Mouse (Mus musculus): ENCODE measurements at regions not wholly inside any gene's neighbourhood (a gene's known extent, or its start where the extent isn't known, plus 50 kb on each side); places are given as distances from the start of the nearest gene placed in this dataset.
"Not testable (repeated sequence)": the region's sequence is repeated elsewhere in the genome, so short reads cannot be mapped to it uniquely, and the experiment has no call there.

- Histone ChIP-seq H3K4me1 (no peaks in the 10 kb centered on the region), H3K36me3 (no peaks in the 10 kb centered on the region), H3K9ac (no peak overlapping the region), H3K27ac (no peak overlapping the region), H3K9me3 (replicated peaks) (no peaks in the 10 kb centered on the region), H3K4me2 (no peak overlapping the region), H3K27me3 (no peaks in the 10 kb centered on the region), H3K4me3 (replicated peaks) (no peak overlapping the region)
- no peak for ATAC-seq (replicated peaks; ENCODE audit: low FRiP score)
- 78% methylated on average over 4 of the region's 4 CpGs for WGBS
Measured at GRCm38 (mm10) chr6:22716864-22717557, 158.3 kb upstream of the Ptprz1 start.

DNA sequence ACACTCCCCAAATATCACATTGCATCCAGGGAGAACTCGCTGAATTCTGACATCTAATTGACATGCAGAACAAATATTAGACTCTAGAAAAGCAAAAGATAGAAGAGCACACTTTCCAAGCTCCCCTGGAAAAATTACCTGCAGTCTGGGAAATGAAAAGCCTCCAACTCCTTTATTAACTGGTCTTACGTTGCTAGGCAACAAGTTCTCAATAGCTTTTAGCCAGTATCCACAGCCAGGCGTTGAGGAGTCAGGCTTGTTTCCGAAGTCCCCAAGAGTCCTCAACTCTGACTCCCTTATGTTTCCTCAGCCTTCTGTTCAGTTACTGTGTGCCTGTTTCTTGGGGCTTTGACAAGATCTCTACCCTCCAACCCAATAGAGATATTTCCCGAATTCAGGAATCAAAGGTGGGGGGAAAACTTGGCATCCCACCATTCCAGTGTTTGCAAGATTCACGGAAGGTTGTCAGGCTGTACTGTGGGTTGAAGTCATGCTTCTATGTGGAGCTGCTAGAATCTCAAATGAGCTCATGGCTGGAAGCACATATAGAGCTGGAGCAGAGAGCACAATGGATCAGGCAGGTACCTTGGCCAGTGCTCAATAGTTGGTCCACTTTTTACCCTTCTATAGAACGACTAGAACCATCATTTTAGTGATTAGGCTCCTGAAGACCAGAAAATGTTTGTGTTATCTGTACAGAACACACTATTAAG lies 159.0 kb upstream of the Ptprz1 start:
- 65% methylated on average over 7 of the region's 7 CpGs for WGBS
- Histone ChIP-seq H3K36me3 (no peaks in the 10 kb centered on the region), H3K4me3 (replicated peaks) (no peak overlapping the region)

GRCm38 (mm10) chr6:22698187-22698586 lies 177.1 kb upstream of the Ptprz1 start:
- Histone ChIP-seq H3K27me3 (no peaks in the 10 kb centered on the region), H3K9me3 (replicated peaks) (no peaks in the 10 kb centered on the region), H3K4me2 (no peak overlapping the region), H3K27ac (no peak overlapping the region), H3K4me3 (replicated peaks) (no peak overlapping the region), H3K9ac (no peak overlapping the region), H3K36me3 (no peaks in the 10 kb centered on the region), H3K4me1 (no peaks in the 10 kb centered on the region)
- no peak for ATAC-seq (replicated peaks; ENCODE audit: low FRiP score)

More for the DNA sequence above, 159.0 kb upstream of the Ptprz1 start:
- H3K4me1 ChIP-seq, result no peaks in the 10 kb centered on the region
- H3K9ac ChIP-seq, result no peak overlapping the region
- H3K9me3 ChIP-seq (replicated peaks), result no peaks in the 10 kb centered on the region
- no peak for ATAC-seq (replicated peaks; ENCODE audit: low FRiP score)
- no peak overlapping the region for H3K27ac ChIP-seq
- H3K27me3 ChIP-seq, result no peaks in the 10 kb centered on the region
- no peak overlapping the region for H3K4me2 ChIP-seq

- no peaks in the 10 kb centered on the region for H3K36me3 ChIP-seq
- H3K27me3 ChIP-seq, result no peaks in the 10 kb centered on the region
- H3K9me3 ChIP-seq (replicated peaks), result no peaks in the 10 kb centered on the region
- WGBS, result 61% methylated on average over 7 of the region's 7 CpGs
- H3K4me3 ChIP-seq (replicated peaks), result no peak overlapping the region
- peak; percentile 67 for ATAC-seq (replicated peaks; ENCODE audit: low FRiP score)
- no peak overlapping the region for H3K27ac ChIP-seq
- no peak overlapping the region for H3K4me2 ChIP-seq
- H3K4me1 ChIP-seq, result no peaks in the 10 kb centered on the region
- no peak overlapping the region for H3K9ac ChIP-seq
Measured at GRCm38 (mm10) chr6:22688678-22689126, 186.6 kb upstream of the Ptprz1 start.

DNA sequence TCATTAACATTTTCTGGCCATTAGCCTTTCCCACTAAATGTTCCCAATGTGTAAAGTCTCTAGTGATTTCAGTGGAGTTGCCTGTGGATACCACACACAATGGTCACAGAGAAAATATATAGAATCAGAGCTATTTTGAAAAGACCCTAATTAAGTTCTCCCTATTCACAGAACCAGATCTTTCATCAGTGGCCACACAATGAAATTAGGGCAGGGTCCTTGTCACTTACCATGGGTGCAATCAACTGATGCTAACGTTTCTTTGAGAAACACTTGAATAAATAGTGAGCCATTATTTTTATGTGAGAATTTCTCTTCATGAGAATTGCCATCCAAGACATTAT lies 200.7 kb upstream of the Ptprz1 start:
- H3K9ac ChIP-seq, result no peak overlapping the region
- no peak overlapping the region for H3K27ac ChIP-seq
- H3K4me3 ChIP-seq (replicated peaks), result no peak overlapping the region
- H3K4me2 ChIP-seq, result no peak overlapping the region
- no peaks in the 10 kb centered on the region for H3K36me3 ChIP-seq
- no peaks in the 10 kb centered on the region for H3K9me3 ChIP-seq (replicated peaks)
- ATAC-seq (replicated peaks; ENCODE audit: low FRiP score), result no peak
- WGBS, result 51% methylated on average over 1 of the region's 1 CpGs
- no peaks in the 10 kb centered on the region for H3K27me3 ChIP-seq
- no peaks in the 10 kb centered on the region for H3K4me1 ChIP-seq

GRCm38 (mm10) chr6:22673919-22674585 lies 201.2 kb upstream of the Ptprz1 start:
- Histone ChIP-seq H3K9ac (no peak overlapping the region), H3K27ac (no peak overlapping the region), H3K4me3 (replicated peaks) (no peak overlapping the region), H3K4me1 (no peaks in the 10 kb centered on the region), H3K4me2 (no peak overlapping the region), H3K27me3 (no peaks in the 10 kb centered on the region), H3K9me3 (replicated peaks) (no peaks in the 10 kb centered on the region), H3K36me3 (no peaks in the 10 kb centered on the region)
- 93% methylated on average over 2 of the region's 2 CpGs for WGBS
- ATAC-seq (replicated peaks; ENCODE audit: low FRiP score), result no peak

- no peak overlapping the region for H3K27ac ChIP-seq
- H3K27me3 ChIP-seq, result no peaks in the 10 kb centered on the region
- no peaks in the 10 kb centered on the region for H3K9me3 ChIP-seq (replicated peaks)
- no peaks in the 10 kb centered on the region for H3K4me1 ChIP-seq
- ATAC-seq (replicated peaks; ENCODE audit: low FRiP score), result no peak
- H3K4me2 ChIP-seq, result no peak overlapping the region
- H3K36me3 ChIP-seq, result no peaks in the 10 kb centered on the region
- no peak overlapping the region for H3K9ac ChIP-seq
- no peak overlapping the region for H3K4me3 ChIP-seq (replicated peaks)
- 58% methylated on average over 1 of the region's 1 CpGs for WGBS
Measured at GRCm38 (mm10) chr6:22671524-22671923, 203.8 kb upstream of the Ptprz1 start.

GRCm38 (mm10) chr6:22668190-22668975 lies 206.9 kb upstream of the Ptprz1 start:
- no peak for ATAC-seq (replicated peaks; ENCODE audit: low FRiP score)
- 63% methylated on average over 7 of the region's 7 CpGs for WGBS
- no peak overlapping the region for H3K4me3 ChIP-seq (replicated peaks)
- H3K4me2 ChIP-seq, result no peak overlapping the region
- H3K4me1 ChIP-seq, result no peaks in the 10 kb centered on the region
- no peaks in the 10 kb centered on the region for H3K9me3 ChIP-seq (replicated peaks)
- H3K27me3 ChIP-seq, result no peaks in the 10 kb centered on the region
- no peaks in the 10 kb centered on the region for H3K36me3 ChIP-seq
- H3K27ac ChIP-seq, result no peak overlapping the region
- no peak overlapping the region for H3K9ac ChIP-seq

DNA sequence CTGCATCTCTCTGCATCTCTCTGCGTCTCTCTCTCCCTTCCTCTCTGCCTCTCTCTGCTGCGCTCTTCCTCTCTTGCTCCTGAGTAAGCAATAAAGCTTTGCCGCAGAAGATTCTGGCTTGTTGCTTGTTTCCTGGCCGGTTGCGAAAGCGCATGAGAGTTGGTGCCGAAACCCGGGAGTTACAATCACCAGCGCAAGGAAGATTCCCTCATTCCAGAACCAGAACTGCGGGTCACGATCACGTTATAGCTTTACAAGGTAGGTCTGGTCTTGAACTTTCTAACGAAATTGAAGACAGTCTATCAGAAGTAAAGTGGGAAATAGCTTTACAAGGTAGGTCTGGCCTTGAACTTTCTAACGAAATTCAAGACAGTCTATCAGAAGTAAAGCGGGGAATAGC lies 217.9 kb upstream of the Ptprz1 start:
- WGBS, result 93% methylated on average over 15 of the region's 15 CpGs

DNA sequence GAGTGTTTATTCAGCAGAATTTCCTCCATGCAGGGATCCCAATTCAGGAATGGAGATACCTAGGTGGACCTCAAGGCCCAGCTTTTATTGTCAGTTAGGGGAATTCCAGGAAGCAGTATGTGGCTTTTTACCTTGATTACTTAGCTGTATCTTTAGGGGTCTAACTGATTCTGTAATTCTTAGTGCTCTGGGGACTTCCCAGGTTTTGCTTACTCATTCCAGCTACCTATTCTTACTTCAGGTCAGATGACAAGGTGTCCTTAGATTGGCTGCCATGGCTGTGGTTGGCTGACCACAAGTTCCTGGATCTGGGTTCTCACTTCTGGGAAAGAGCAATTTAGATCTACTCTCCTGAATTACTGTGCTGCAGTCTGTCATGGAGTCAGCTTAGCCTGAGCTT lies 235.2 kb upstream of the Ptprz1 start:
- H3K9ac ChIP-seq, result no peak overlapping the region
- H3K36me3 ChIP-seq, result no peaks in the 10 kb centered on the region
- ATAC-seq (replicated peaks; ENCODE audit: low FRiP score), result no peak
- no peaks in the 10 kb centered on the region for H3K9me3 ChIP-seq (replicated peaks)
- no peaks in the 10 kb centered on the region for H3K4me1 ChIP-seq
- H3K27ac ChIP-seq, result no peak overlapping the region
- H3K4me2 ChIP-seq, result no peak overlapping the region
- no peaks in the 10 kb centered on the region for H3K27me3 ChIP-seq
- H3K4me3 ChIP-seq (replicated peaks), result no peak overlapping the region

More for the DNA sequence above, 217.9 kb upstream of the Ptprz1 start:
- H3K4me3 ChIP-seq (replicated peaks); ATAC-seq (replicated peaks; ENCODE audit: low FRiP score); H3K36me3 ChIP-seq; H3K4me2 ChIP-seq; H3K9me3 ChIP-seq (replicated peaks); H3K27me3 ChIP-seq; H3K9ac ChIP-seq; H3K27ac ChIP-seq; H3K4me1 ChIP-seq: not testable (repeated sequence)

GRCm38 (mm10) chr6:22635141-22635540 lies 240.2 kb upstream of the Ptprz1 start:
- WGBS, result 92% methylated on average over 3 of the region's 3 CpGs
- Histone ChIP-seq H3K27ac (no peak overlapping the region), H3K9ac (no peak overlapping the region), H3K36me3 (no peaks in the 10 kb centered on the region), H3K4me1 (no peaks in the 10 kb centered on the region), H3K4me2 (no peak overlapping the region), H3K27me3 (no peaks in the 10 kb centered on the region), H3K9me3 (replicated peaks) (no peaks in the 10 kb centered on the region), H3K4me3 (replicated peaks) (no peak overlapping the region)
- ATAC-seq (replicated peaks; ENCODE audit: low FRiP score), result no peak

DNA sequence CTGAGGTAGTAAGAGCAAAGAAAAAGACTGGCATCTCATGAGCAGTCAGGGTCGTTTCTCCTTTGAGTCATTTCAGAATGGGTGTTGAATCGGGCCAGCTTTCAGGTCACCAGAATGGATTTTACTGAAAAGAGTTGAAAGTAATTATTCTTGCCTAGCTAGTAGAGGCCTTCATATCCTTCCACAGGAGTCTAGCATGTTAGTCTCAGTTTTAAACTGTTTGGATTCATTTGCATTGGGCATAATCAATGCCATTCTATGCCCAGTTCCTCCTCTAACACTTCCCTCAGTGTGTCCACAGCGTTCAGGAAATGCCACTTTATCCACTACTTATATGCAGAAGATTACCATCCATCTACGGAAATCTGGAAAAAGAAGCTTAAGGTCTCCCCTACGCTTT lies 240.6 kb upstream of the Ptprz1 start:
- Histone ChIP-seq H3K4me3 (replicated peaks) (no peak overlapping the region), H3K4me2 (no peak overlapping the region), H3K9me3 (replicated peaks) (no peaks in the 10 kb centered on the region), H3K27ac (no peak overlapping the region), H3K9ac (no peak overlapping the region), H3K4me1 (no peaks in the 10 kb centered on the region), H3K27me3 (no peaks in the 10 kb centered on the region), H3K36me3 (no peaks in the 10 kb centered on the region)
- WGBS, result 84% methylated on average over 5 of the region's 5 CpGs
- no peak for ATAC-seq (replicated peaks; ENCODE audit: low FRiP score)
